Mouse (Mus musculus) Patski (cell line): ENCODE results near the gene Slc12a6. TPM values are rescaled to one million over a fixed set of nuclear protein-coding genes. Genes with fewer than 3 reads are reported as not detected.

Experiments used
- ATAC-seq: fragments of 100-300 bp; one replicate; pipeline ENCODE4 v1.8.0; 2021
- CTCF ChIA-PET: fragments of 350-600 bp; sonication (Branson Sonifier 250); formaldehyde crosslinking; loops from one replicate; lab custom pipeline; 2022; ENCODE audit warnings: inconsistent platforms; lab: Charles Lee
- POLR2A ChIA-PET: fragments of 350-600 bp; sonication (Branson Sonifier 250); formaldehyde crosslinking; loops from one replicate; lab custom pipeline; 2022; ENCODE audit warnings: antibody characterized with exemption, inconsistent platforms; lab: Charles Lee
- DNase-seq: peaks from one replicate; pipeline ENCODE4 v3.0.0-alpha.2; 2011; ENCODE audit warnings: low read depth, low spot score
- H3K27me3 ChIP-seq: fragments of 371-371 bp; one replicate; pipeline ENCODE4 v1.5.1; 2021
- CTCF ChIP-seq: fragments of 100-300 bp; IDR thresholded peaks from one replicate; pipeline ENCODE4 v1.5.1; 2021
- in situ Hi-C: fragments of 300-500 bp; cut with MboI; formaldehyde crosslinking; loops from 3 replicates; pipeline ENCODE4 v1.11.1; 2018; ENCODE audit warnings: low pct_unique_long_range_greater_than_20kb, mixed read lengths
- polyA plus RNA-seq: library from polyadenylated mRNA; unstranded; gene quantifications from one replicate; pipeline ENCODE4 v1.2.3, GENCODE M21; 2021

Slc12a6 gene
- polyA plus RNA-seq, 1 experiment from 2014 or later = 25.5 TPM

GRCm38 (mm10) chr2:112261748-112262653, 3.6 kb upstream of the Slc12a6 start, which contains the start of gene Nop10:
Nop10 (plus strand) TSS chr2:112261926.
- peak; percentile 70 for ATAC-seq
- CTCF ChIA-PET = interaction anchor here (1.2 to 1.4 kb wide), 5 partner anchors 17 to 110 kb away, joined by 3 to 4 read pairs (median 3); no protein-coding TSS in a partner anchor

GRCm38 (mm10) chr2:112262779-112263295, 2.8 kb upstream of the Slc12a6 start:
- no peak for DNase-seq
- CTCF ChIA-PET = interaction anchor here (0.9 to 1.9 kb wide), 6 partner anchors 17 to 228 kb away, joined by 3 to 4 read pairs (median 3); partner anchors contain the start of gene Katnbl1
- TF ChIP-seq CTCF = peak; percentile 59
- POLR2A ChIA-PET = no interaction called here
- H3K27me3 ChIP-seq = no peaks in the 10 kb centered on the region
- in situ Hi-C loops = loop anchor here (5.0 to 10.0 kb wide), 2 partner anchors 61 to 102 kb away; partner anchors contain the start of gene Emc4
- no peak for ATAC-seq

More at GRCm38 (mm10) chr2:112261748-112262653, 3.6 kb upstream of the Slc12a6 start, which contains the start of gene Nop10:
- H3K27me3 ChIP-seq = no peaks in the 10 kb centered on the region
- DNase-seq = no peak
- POLR2A ChIA-PET = no interaction called here
- peak; percentile 94 for TF ChIP-seq CTCF
- in situ Hi-C loops = loop anchor here (5.0 to 10.0 kb wide), 2 partner anchors 60 to 103 kb away; partner anchors contain the start of gene Emc4

- ChIA-PET POLR2A (interaction anchor here (0.7 to 1.0 kb wide), 2 partner anchors 9 to 103 kb away, joined by 3 read pairs; partner anchors contain the start of gene Emc4), CTCF (interaction anchor here (1.9 kb wide), 1 partner anchor 115 kb away, joined by 4 read pairs; the partner anchor contains the start of gene Katnbl1)
- in situ Hi-C loops = loop anchor here (5.0 to 10.0 kb wide), 2 partner anchors 62 to 100 kb away; partner anchors contain the start of gene Emc4
- ATAC-seq (no peak), DNase-seq (no peak)
- no peak for TF ChIP-seq CTCF
- H3K27me3 ChIP-seq = no peaks in the 10 kb centered on the region
Observed at GRCm38 (mm10) chr2:112264364-112264763, 1.3 kb upstream of the Slc12a6 start.

GRCm38 (mm10) chr2:112266242-112266592, 592 bp downstream of the Slc12a6 start, which contains the start of gene Gm21985:
Gm21985 (plus strand) TSS chr2:112266314.
- H3K27me3 ChIP-seq = no peaks in the 10 kb centered on the region
- TF ChIP-seq CTCF = no peak
- POLR2A ChIA-PET = interaction anchor here (0.6 to 2.2 kb wide), 4 partner anchors 18 to 114 kb away, joined by 3 to 6 read pairs (median 4); partner anchors contain the start of gene Emc4
- no peak for DNase-seq
- CTCF ChIA-PET = interaction anchor here (0.9 to 1.5 kb wide), 6 partner anchors 9 to 113 kb away, joined by 3 to 4 read pairs (median 3); partner anchors contain the start of gene Katnbl1
- ATAC-seq = peak; percentile 57
- in situ Hi-C loops = loop anchor here (5.0 to 10.0 kb wide), 2 partner anchors 99 to 216 kb away; partner anchors contain the start of genes Chrm5 and Emc4

GRCm38 (mm10) chr2:112266780-112267179, 1.2 kb downstream of the Slc12a6 start:
- no peak for TF ChIP-seq CTCF
- ChIA-PET CTCF (interaction anchor here (0.9 to 1.9 kb wide), 7 partner anchors 9 to 112 kb away, joined by 3 to 4 read pairs (median 3); partner anchors contain the start of gene Katnbl1), POLR2A (interaction anchor here (0.6 to 2.2 kb wide), 2 partner anchors 18 to 101 kb away, joined by 3 to 6 read pairs; partner anchors contain the start of gene Emc4)
- in situ Hi-C loops = loop anchor here (5.0 to 10.0 kb wide), 2 partner anchors 98 to 216 kb away; partner anchors contain the start of genes Chrm5 and Emc4
- H3K27me3 ChIP-seq = no peaks in the 10 kb centered on the region
- DNase-seq (no peak), ATAC-seq (no peak)

- POLR2A ChIA-PET = interaction anchor here (2.2 kb wide), 1 partner anchor 17 kb away, joined by 6 read pairs; no protein-coding TSS in a partner anchor
- ATAC-seq (no peak), DNase-seq (no peak)
- in situ Hi-C loops = loop anchor here (5.0 to 10.0 kb wide), 2 partner anchors 97 to 215 kb away; partner anchors contain the start of genes Chrm5 and Emc4
- no peaks in the 10 kb centered on the region for H3K27me3 ChIP-seq
- no peak for TF ChIP-seq CTCF
- CTCF ChIA-PET = interaction anchor here (1.4 to 1.9 kb wide), 2 partner anchors 29 to 71 kb away, joined by 3 read pairs; no protein-coding TSS in a partner anchor
Observed at GRCm38 (mm10) chr2:112267547-112268269, 2.1 kb downstream of the Slc12a6 start.

GRCm38 (mm10) chr2:112270011-112270410, 4.4 kb downstream of the Slc12a6 start:
- ATAC-seq (no peak), DNase-seq (no peak)
- ChIA-PET CTCF (no interaction called here), POLR2A (no interaction called here)
- H3K27me3 ChIP-seq = no peaks in the 10 kb centered on the region
- in situ Hi-C loops = no loop called here
- TF ChIP-seq CTCF = no peak

GRCm38 (mm10) chr2:112272909-112273308, 7.3 kb downstream of the Slc12a6 start:
- H3K27me3 ChIP-seq = no peaks in the 10 kb centered on the region
- CTCF ChIA-PET = no interaction called here
- in situ Hi-C loops = no loop called here
- TF ChIP-seq CTCF = no peak
- POLR2A ChIA-PET = no interaction called here
- no peak for ATAC-seq
- DNase-seq = no peak

GRCm38 (mm10) chr2:112273474-112273873, 7.8 kb downstream of the Slc12a6 start:
- no peak for DNase-seq
- H3K27me3 ChIP-seq = no peaks in the 10 kb centered on the region
- POLR2A ChIA-PET = no interaction called here
- CTCF ChIA-PET = no interaction called here
- in situ Hi-C loops = no loop called here
- no peak for TF ChIP-seq CTCF
- ATAC-seq = no peak
